Mouse (Mus musculus) gastrocnemius, postnatal 4 days (tissue): ENCODE data around the gene Tex30. TPM values are rescaled to one million over a fixed set of nuclear protein-coding genes. Genes with fewer than 3 reads are reported as not detected.
"Not testable (repeated sequence)": the region's sequence is repeated elsewhere in the genome, so short reads cannot be mapped to it uniquely, and the experiment has no call there.

Experiments
- DNase-seq, 2 experiments: peaks; one replicate each; pipeline ENCODE4 v3.0.0; 2021 to 2022; ENCODE audit warnings: low spot score in 2 of 2, mixed read lengths in 2 of 2
- total RNA-seq, 2 experiments: library from RNA; stranded (reverse); gene quantifications; 2 replicates each; pipeline ENCODE4 v1.2.3; 2021

Tex30 gene
- total RNA-seq, 2 experiments from 2014 or later, result 8.7 TPM

DNA sequence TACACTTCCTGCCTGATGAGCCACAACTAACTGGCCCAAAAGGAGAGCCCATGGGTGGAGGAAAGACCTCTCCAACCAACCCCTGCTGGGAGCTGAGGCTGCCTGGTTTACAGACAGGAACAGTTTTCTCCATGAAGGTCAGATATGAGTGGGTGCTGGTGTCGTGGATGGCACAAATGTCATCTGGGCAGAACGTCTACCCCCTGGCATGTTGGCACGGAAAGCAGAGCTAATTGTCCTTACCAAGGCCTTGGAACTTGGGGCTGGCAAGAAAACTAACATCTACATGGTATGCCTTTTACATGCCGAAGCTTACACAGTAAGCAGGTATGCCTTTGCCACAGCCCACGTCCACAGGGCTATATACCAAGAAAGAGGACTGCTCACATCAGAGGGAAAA is 56.6 kb downstream of the Tex30 start:
- not testable (repeated sequence) for DNase-seq

DNA sequence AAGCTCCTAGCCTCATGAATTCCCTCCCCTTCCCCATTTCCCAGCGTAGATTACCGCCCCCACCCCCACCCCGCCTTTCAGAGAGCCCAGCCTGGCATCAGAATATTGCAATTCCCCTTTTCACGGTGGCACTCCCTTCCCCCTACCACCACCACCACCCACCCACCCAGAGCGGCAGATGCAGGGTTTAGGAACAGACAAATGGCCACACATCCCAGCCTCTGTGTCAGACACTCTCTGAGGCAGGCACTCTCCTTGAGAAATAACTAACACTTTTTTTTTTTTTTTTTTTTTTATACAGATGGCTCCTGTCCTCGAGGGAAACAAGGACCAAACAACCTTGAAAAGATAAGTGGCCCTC is 59.7 kb downstream of the Tex30 start:
- no peak for DNase-seq

DNA sequence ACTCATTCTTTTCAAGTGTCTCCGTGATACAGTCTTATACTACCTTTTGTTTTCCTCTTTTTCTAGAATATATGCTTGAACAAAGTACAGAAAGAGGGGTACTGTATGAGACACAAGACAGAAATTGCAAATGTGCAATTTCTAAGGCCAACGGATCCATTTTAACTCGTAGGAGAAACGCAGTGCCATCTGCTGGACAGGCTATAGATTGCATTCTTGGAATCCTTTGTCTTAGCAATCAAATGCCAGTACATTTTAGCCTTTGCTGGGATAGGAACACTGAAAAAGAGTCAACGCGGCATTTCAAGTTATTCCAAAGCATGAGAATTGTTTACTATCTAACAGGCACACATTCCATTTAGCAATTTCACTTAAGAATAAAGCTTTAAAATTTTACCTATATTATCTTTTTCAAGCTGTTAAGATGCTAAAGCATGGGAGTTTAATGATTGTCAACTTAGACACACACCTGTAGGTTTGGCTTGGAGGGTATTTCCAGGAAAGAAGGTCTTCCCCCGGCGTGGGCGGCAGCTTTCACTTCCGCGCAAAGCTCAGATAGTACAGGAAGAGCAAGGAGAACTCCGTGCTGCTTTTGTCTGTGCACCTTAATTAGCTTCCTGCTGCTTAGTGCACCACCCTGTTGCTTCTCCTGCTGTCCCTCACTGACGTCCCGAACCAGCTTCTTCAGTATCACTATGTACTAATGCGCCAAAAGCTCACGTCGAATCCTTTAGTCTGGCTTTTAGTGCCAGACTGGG is 60.3 kb downstream of the Tex30 start:
- DNase-seq, result peak in 1 of 2 experiments; percentile 53

Other genes with a start within 250 kb of the Tex30 start
- 10 to 100 TPM; 46.8 to 52.8 TPM for gene Tpp2, start 168.8 kb downstream of the Tex30 start, total RNA-seq
- gene Mettl21c, start 82.4 kb downstream of the Tex30 start, total RNA-seq, result 10 to 100 TPM; 68.3 to 69.4 TPM
- gene Gm8251, start 40.5 kb downstream of the Tex30 start, total RNA-seq, result not detected
- 10 to 100 TPM; 22.3 to 23.5 TPM for gene Kdelc1, start 16.4 kb upstream of the Tex30 start, total RNA-seq
- 10 to 100 TPM; 15.3 to 15.9 TPM for gene Bivm, start 16.5 kb upstream of the Tex30 start, total RNA-seq
- 10 to 100 TPM; 15.4 to 18.8 TPM for gene Ercc5, start 45.3 kb upstream of the Tex30 start, total RNA-seq
- gene Mettl21e, start 116.5 kb upstream of the Tex30 start, total RNA-seq, result 10 to 100 TPM in 1 of 2 experiments, 1 to 10 TPM in 1; 7.1 to 10.6 TPM